Mouse (Mus musculus): ENCODE results near the gene Gm9887.

GRCm38 (mm10) chr12:69402100-69402499 is 29.8 kb upstream of the Gm9887 start:
- TF ChIP-seq POLR2A (IDR thresholded peaks at IDR 0.05; ENCODE audit: extremely low read depth, insufficient read depth, low read length) (no peak), CTCF (IDR thresholded peaks at IDR 0.05; ENCODE audit: extremely low read depth, insufficient read depth, low read length) (no peak)
